Mouse (Mus musculus): ENCODE results near the gene Mtg2. TPM values are rescaled to one million over a fixed set of nuclear protein-coding genes. Genes with fewer than 3 reads are reported as not detected.

Mtg2 gene
- polyA plus RNA-seq, 1 experiment from 2014 or later = 31.5 TPM

GRCm38 (mm10) chr2:180040406-180040805 is 30.0 kb upstream of the Mtg2 start:
- peak overlapping the region; percentile 97 for H3K4me3 ChIP-seq
- H3K27me3 ChIP-seq = no peaks in the 10 kb centered on the region
- peaks cover 43% of the 10 kb centered on the region for H3K36me3 ChIP-seq
- H3K4me1 ChIP-seq (replicated peaks) = peaks cover 50% of the 10 kb centered on the region
- no peaks in the 10 kb centered on the region for H3K9me3 ChIP-seq
- WGBS = 64% methylated on average over 6 of the region's 6 CpGs
- H3K4me2 ChIP-seq = peak overlapping the region; percentile 80
- peak overlapping the region; percentile 94 for H3K9ac ChIP-seq
- no peak for ATAC-seq (ENCODE audit: low read depth)
- H3K27ac ChIP-seq (replicated peaks) = 0 out of 2 replicates have a peak overlapping the region, but pooled peaks have one; percentile 9

- peak overlapping the region; percentile 80 for H3K4me2 ChIP-seq
- H3K4me3 ChIP-seq = peak overlapping the region; percentile 97
- peak overlapping the region; percentile 99 for H3K27ac ChIP-seq (replicated peaks)
- ATAC-seq (ENCODE audit: low read depth) = peak; percentile 55
- H3K9me3 ChIP-seq = no peaks in the 10 kb centered on the region
- H3K27me3 ChIP-seq = no peaks in the 10 kb centered on the region
- WGBS = under 1% methylated on average over 66 of the region's 66 CpGs
- H3K9ac ChIP-seq = peak overlapping the region; percentile 94
- H3K4me1 ChIP-seq (replicated peaks) = peaks cover 50% of the 10 kb centered on the region
- H3K36me3 ChIP-seq = peaks cover 37% of the 10 kb centered on the region
Observed at GRCm38 (mm10) chr2:180041577-180042255, 28.7 kb upstream of the Mtg2 start.

- Histone ChIP-seq H3K4me3 (peak within 1 kb of the TSS; percentile 97), H3K27ac (replicated peaks) (peak within 1 kb of the TSS; percentile 99), H3K4me1 (replicated peaks) (peaks cover 50% of the 10 kb centered on the region), H3K4me2 (peak within 1 kb of the TSS; percentile 80), H3K9ac (peak within 1 kb of the TSS; percentile 94), H3K9me3 (no peaks in the 10 kb centered on the region), H3K36me3 (peaks cover 36% of the 10 kb centered on the region), H3K27me3 (no peaks in the 10 kb centered on the region)
- peak; percentile 95 for ATAC-seq (ENCODE audit: low read depth)
- under 1% methylated on average over 72 of the region's 78 CpGs for WGBS
Observed at GRCm38 (mm10) chr2:180042256-180042857, 28.0 kb upstream of the Mtg2 start, which contains the start of the genes Psma7 and Ss18l1. Psma7 (minus strand) TSS chr2:180042433. Ss18l1 (plus strand) TSS chr2:180042509.

- Histone ChIP-seq H3K4me1 (replicated peaks) (peaks cover 50% of the 10 kb centered on the region), H3K9me3 (no peaks in the 10 kb centered on the region), H3K27ac (replicated peaks) (peak overlapping the region; percentile 99), H3K27me3 (no peaks in the 10 kb centered on the region), H3K4me2 (peak overlapping the region; percentile 80), H3K4me3 (peak overlapping the region; percentile 97), H3K9ac (peak overlapping the region; percentile 94), H3K36me3 (peaks cover 35% of the 10 kb centered on the region)
- under 1% methylated on average over 61 of the region's 66 CpGs for WGBS
- ATAC-seq (ENCODE audit: low read depth) = peak; percentile 48
Observed at GRCm38 (mm10) chr2:180042858-180043515, 27.4 kb upstream of the Mtg2 start.

GRCm38 (mm10) chr2:180045283-180045682 is 25.1 kb upstream of the Mtg2 start:
- no peak overlapping the region for H3K27ac ChIP-seq (replicated peaks)
- no peak overlapping the region for H3K4me2 ChIP-seq

GRCm38 (mm10) chr2:180047580-180047979 is 22.8 kb upstream of the Mtg2 start:
- 94% methylated on average over 3 of the region's 3 CpGs for WGBS
- no peak overlapping the region for H3K4me3 ChIP-seq
- H3K4me2 ChIP-seq = no peak overlapping the region
- H3K36me3 ChIP-seq = peaks cover 24% of the 10 kb centered on the region
- H3K9me3 ChIP-seq = no peaks in the 10 kb centered on the region
- H3K27me3 ChIP-seq = no peaks in the 10 kb centered on the region
- H3K4me1 ChIP-seq (replicated peaks) = peaks cover 31% of the 10 kb centered on the region
- ATAC-seq (ENCODE audit: low read depth) = no peak
- H3K9ac ChIP-seq = no peak overlapping the region
- no peak overlapping the region for H3K27ac ChIP-seq (replicated peaks)

More at GRCm38 (mm10) chr2:180045283-180045682, 25.1 kb upstream of the Mtg2 start:
- Histone ChIP-seq H3K9me3 (no peaks in the 10 kb centered on the region), H3K9ac (0 out of 2 replicates have a peak overlapping the region, but pooled peaks have one; percentile 8), H3K4me1 (replicated peaks) (peaks cover 37% of the 10 kb centered on the region), H3K36me3 (peaks cover 20% of the 10 kb centered on the region), H3K27me3 (no peaks in the 10 kb centered on the region), H3K4me3 (no peak overlapping the region)
- ATAC-seq (ENCODE audit: low read depth) = no peak
- WGBS = 59% methylated on average over 4 of the region's 4 CpGs

- H3K4me2 ChIP-seq = no peak overlapping the region
- H3K4me3 ChIP-seq = no peak overlapping the region
- no peak overlapping the region for H3K27ac ChIP-seq (replicated peaks)
- no peak overlapping the region for H3K9ac ChIP-seq
- no peak for ATAC-seq (ENCODE audit: low read depth)
- H3K4me1 ChIP-seq (replicated peaks) = peaks cover 30% of the 10 kb centered on the region
- no peaks in the 10 kb centered on the region for H3K9me3 ChIP-seq
- H3K27me3 ChIP-seq = no peaks in the 10 kb centered on the region
- H3K36me3 ChIP-seq = peaks cover 29% of the 10 kb centered on the region
- 94% methylated on average over 18 of the region's 18 CpGs for WGBS
Observed at GRCm38 (mm10) chr2:180047980-180048635, 22.3 kb upstream of the Mtg2 start.

GRCm38 (mm10) chr2:180050986-180051385 is 19.4 kb upstream of the Mtg2 start:
- WGBS = 22% methylated on average over 5 of the region's 5 CpGs
- Histone ChIP-seq H3K9me3 (no peaks in the 10 kb centered on the region), H3K27ac (replicated peaks) (no peak overlapping the region), H3K36me3 (peaks cover 58% of the 10 kb centered on the region), H3K4me1 (replicated peaks) (0 out of 2 replicates have a peak, but pooled peaks cover 6% of the 10 kb centered on the region), H3K27me3 (no peaks in the 10 kb centered on the region), H3K4me3 (no peak overlapping the region), H3K4me2 (no peak overlapping the region), H3K9ac (peak overlapping the region; percentile 17; the same call in 1 of the 2 replicates)
- 0 out of 2 replicates have a peak, but pooled peaks have one; percentile 38 for ATAC-seq (ENCODE audit: low read depth)

GRCm38 (mm10) chr2:180051986-180052733 is 18.2 kb upstream of the Mtg2 start:
- H3K4me3 ChIP-seq = no peak overlapping the region
- H3K9me3 ChIP-seq = no peaks in the 10 kb centered on the region
- H3K36me3 ChIP-seq = peaks cover 58% of the 10 kb centered on the region
- WGBS = 87% methylated on average over 14 of the region's 14 CpGs
- H3K27me3 ChIP-seq = no peaks in the 10 kb centered on the region
- H3K27ac ChIP-seq (replicated peaks) = no peak overlapping the region
- H3K9ac ChIP-seq = no peak overlapping the region
- H3K4me2 ChIP-seq = no peak overlapping the region
- peak; percentile 26; the same call in 1 of the 2 replicates for ATAC-seq (ENCODE audit: low read depth)
- H3K4me1 ChIP-seq (replicated peaks) = 0 out of 2 replicates have a peak, but pooled peaks cover 6% of the 10 kb centered on the region

- 0 out of 2 replicates have a peak, but pooled peaks cover 6% of the 10 kb centered on the region for H3K4me1 ChIP-seq (replicated peaks)
- H3K27me3 ChIP-seq = no peaks in the 10 kb centered on the region
- WGBS = 96% methylated on average over 9 of the region's 9 CpGs
- no peak overlapping the region for H3K4me3 ChIP-seq
- no peak overlapping the region for H3K4me2 ChIP-seq
- peaks cover 60% of the 10 kb centered on the region for H3K36me3 ChIP-seq
- ATAC-seq (ENCODE audit: low read depth) = no peak
- H3K27ac ChIP-seq (replicated peaks) = no peak overlapping the region
- H3K9ac ChIP-seq = no peak overlapping the region
- no peaks in the 10 kb centered on the region for H3K9me3 ChIP-seq
Observed at GRCm38 (mm10) chr2:180053001-180053400, 17.4 kb upstream of the Mtg2 start.

Data from neural tube, embryonic 13.5 days (tissue).